ENCODE assay signal across 24 mouse cellular contexts in the genomic region with DNA sequence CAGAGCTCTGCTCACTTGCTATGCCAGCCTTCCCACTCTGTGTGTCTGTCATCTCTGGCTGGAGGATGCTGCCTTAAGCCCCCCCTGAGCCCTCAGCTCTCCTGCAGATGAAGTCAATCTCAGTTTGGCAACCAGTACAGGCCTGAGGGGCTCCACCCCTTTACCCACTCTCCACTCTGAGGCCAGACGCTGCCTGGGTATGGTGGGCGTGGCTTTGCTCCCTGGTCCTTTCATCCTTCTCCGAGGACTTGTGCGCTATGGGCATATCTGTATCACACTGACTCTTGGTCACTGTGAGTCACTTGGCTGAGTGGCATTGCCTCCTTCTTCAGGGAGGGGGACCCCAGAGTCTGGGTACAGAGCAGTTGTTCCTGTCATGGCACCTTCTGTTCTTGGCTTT.
DNase-seq lines count a peak whose midpoint lies in the region; ATAC-seq and TF ChIP-seq lines count a peak whose summit lies in the region.
"Had no signal": no experiment of that assay in that cellular context is flagged by ENCODE, and none has a peak within 500 bp of the region (broad histone marks: within the 10 kb centered on the region; RNA-seq: fewer than 3 reads in every experiment).

No protein-coding gene starts in this region.

- no peak for TF ChIP-seq CTCF in lung, adult 2 months (IDR thresholded peaks at IDR 0.05; ENCODE audit: insufficient read depth, low read length)
- no peak for TF ChIP-seq CTCF in stomach, postnatal 0 days (IDR thresholded peaks at IDR 0.05; ENCODE audit: low read depth)

- no peak for TF ChIP-seq EP300 in stomach, postnatal 0 days (optimal IDR thresholded peaks at IDR 0.05)

- H3K9ac ChIP-seq in lung, embryonic 16.5 days (ENCODE audit: low read length), result 0 out of 2 replicates have a peak overlapping the region, but pooled peaks have one; percentile 8
- H3K9ac ChIP-seq in stomach, postnatal 0 days (ENCODE audit: low read length), result no peak overlapping the region
- H3K9ac ChIP-seq: forebrain, embryonic 12.5 days; heart, embryonic 15.5 days; hindbrain, embryonic 15.5 days; intestine, embryonic 15.5 days; limb, embryonic 13.5 days; liver, embryonic 13.5 days; midbrain, embryonic 12.5 days; neural tube, embryonic 12.5 days had no signal

- no peaks in the 10 kb centered on the region for H3K36me3 ChIP-seq in lung, embryonic 16.5 days (ENCODE audit: control insufficient read depth, insufficient read depth, low read length)
- no peaks in the 10 kb centered on the region for H3K36me3 ChIP-seq in stomach, postnatal 0 days (ENCODE audit: control insufficient read depth, insufficient read depth, low read length)
- H3K36me3 ChIP-seq: forebrain, embryonic 12.5 days; heart, embryonic 15.5 days; hindbrain, embryonic 15.5 days; intestine, embryonic 15.5 days; limb, embryonic 13.5 days; liver, embryonic 13.5 days; midbrain, embryonic 12.5 days; neural tube, embryonic 12.5 days had no signal

- WGBS in lung, embryonic 16.5 days, result 41% methylated on average over 4 of the region's 4 CpGs
- 39% methylated on average over 4 of the region's 4 CpGs for WGBS in lung, adult 2 months
- WGBS in stomach, postnatal 0 days, result 24% methylated on average over 4 of the region's 4 CpGs

- no peak for ATAC-seq in lung, embryonic 16.5 days (ENCODE audit: low read depth)
- no peak for ATAC-seq in stomach, postnatal 0 days (ENCODE audit: low FRiP score, low TSS enrichment)
- ATAC-seq: activated CD4-positive, CD25-positive, alpha-beta regulatory T cell, adult 4 months; intestine, embryonic 15.5 days had no signal

- no peaks in the 10 kb centered on the region for H3K27me3 ChIP-seq in lung, embryonic 16.5 days (ENCODE audit: control insufficient read depth, insufficient read depth, low read depth, low read length)
- H3K27me3 ChIP-seq in stomach, postnatal 0 days (ENCODE audit: control insufficient read depth, insufficient read depth, low read length), result no peaks in the 10 kb centered on the region
- H3K27me3 ChIP-seq: forebrain, embryonic 12.5 days; heart, embryonic 15.5 days; intestine, embryonic 15.5 days; limb, embryonic 13.5 days; midbrain, embryonic 12.5 days; neural tube, embryonic 12.5 days had no signal

- peaks cover 76% of the 10 kb centered on the region for H3K4me1 ChIP-seq in lung, embryonic 16.5 days (replicated peaks; ENCODE audit: control insufficient read depth, insufficient read depth, low read length)
- peaks cover 28% of the 10 kb centered on the region for H3K4me1 ChIP-seq in lung, adult 2 months (ENCODE audit: control insufficient read depth, insufficient read depth, low read length)
- H3K4me1 ChIP-seq in stomach, postnatal 0 days (replicated peaks; ENCODE audit: control insufficient read depth, insufficient read depth), result peaks cover 16% of the 10 kb centered on the region

- H3K27ac ChIP-seq in lung, embryonic 16.5 days (ENCODE audit: low read length), result no peak overlapping the region
- H3K27ac ChIP-seq in stomach, postnatal 0 days (replicated peaks), result no peak overlapping the region; the same call in 1 of the 2 replicates
- H3K27ac ChIP-seq: forebrain, embryonic 12.5 days; heart, embryonic 15.5 days; hindbrain, embryonic 15.5 days; intestine, embryonic 15.5 days; limb, embryonic 13.5 days; liver, embryonic 13.5 days; macrophage; midbrain, embryonic 12.5 days; neural tube, embryonic 12.5 days had no signal

- no peaks in the 10 kb centered on the region for H3K9me3 ChIP-seq in lung, embryonic 16.5 days (ENCODE audit: control insufficient read depth, low read length)
- no peaks in the 10 kb centered on the region for H3K9me3 ChIP-seq in stomach, postnatal 0 days (ENCODE audit: control insufficient read depth, low read length)
- H3K9me3 ChIP-seq: forebrain, embryonic 12.5 days; heart, embryonic 15.5 days; hindbrain, embryonic 15.5 days; intestine, embryonic 15.5 days; limb, embryonic 13.5 days; liver, embryonic 13.5 days; midbrain, embryonic 12.5 days; neural tube, embryonic 12.5 days had no signal

- peak; percentile 40 to 45 for DNase-seq in cerebellum, postnatal 10 days
- no peak for DNase-seq in cerebellum, adult 9-11 months
- DNase-seq in lung, adult 2 months, result no peak
- DNase-seq in NIH3T3 (ENCODE audit: low read depth), result peak; percentile 33
- peak; percentile 41 for DNase-seq in stomach, postnatal 0 days (ENCODE audit: low spot score)
- no peak for DNase-seq in right cerebral cortex, postnatal 4 days
- DNase-seq: cerebellum, adult 11 months; cerebellum, postnatal 25 days; embryo, embryonic 11 days; gastrocnemius, postnatal 10 days; heart, adult 18-20 months; heart, postnatal 4 days; liver, embryonic 13.5 days; thymus, postnatal 4 days had no signal

- no peak overlapping the region for H3K4me2 ChIP-seq in lung, embryonic 16.5 days (ENCODE audit: low read depth, low read length)
- no peak overlapping the region for H3K4me2 ChIP-seq in stomach, postnatal 0 days (replicated peaks; ENCODE audit: low read depth)
- H3K4me2 ChIP-seq: forebrain, embryonic 12.5 days; heart, embryonic 15.5 days; hindbrain, embryonic 15.5 days; intestine, embryonic 15.5 days; limb, embryonic 13.5 days; liver, embryonic 13.5 days; midbrain, embryonic 12.5 days; neural tube, embryonic 12.5 days had no signal

- H3K4me3 ChIP-seq in lung, embryonic 16.5 days (ENCODE audit: low read length), result no peak overlapping the region
- H3K4me3 ChIP-seq in lung, adult 2 months (replicated peaks; ENCODE audit: extremely low read depth, low read depth, low read length), result no peak overlapping the region
- H3K4me3 ChIP-seq in stomach, postnatal 0 days (ENCODE audit: low read depth, low read length), result no peak overlapping the region
- H3K4me3 ChIP-seq: forebrain, embryonic 12.5 days; heart, embryonic 15.5 days; hindbrain, embryonic 15.5 days; intestine, embryonic 15.5 days; limb, embryonic 13.5 days; liver, embryonic 13.5 days; midbrain, embryonic 12.5 days; neural tube, embryonic 12.5 days had no signal

- no peak for TF ChIP-seq POLR2A in lung, adult 2 months (IDR thresholded peaks at IDR 0.05; ENCODE audit: borderline replicate concordance, extremely low read depth, low read depth, low read length)

Comparison
In these comparisons a context has a peak if more than half of its experiments do, and no peak if none do; other contexts are left out.
1. DNase-seq: peak in cerebellum, postnatal 10 days (2 of 2), NIH3T3 (single experiment) and stomach, postnatal 0 days (single experiment); none in cerebellum, adult 9-11 months (single experiment), lung, adult 2 months (single experiment) and right cerebral cortex, postnatal 4 days (single experiment).